Mouse (Mus musculus) gastrocnemius, adult 18-20 months (tissue): Measurements from ENCODE around the gene Cdc27. TPM values are rescaled to one million over a fixed set of nuclear protein-coding genes. Genes with fewer than 3 reads are reported as not detected.
"Not testable (repeated sequence)": the region's sequence is repeated elsewhere in the genome, so short reads cannot be mapped to it uniquely, and the experiment has no call there.

Experiments used
- DNase-seq: peaks from one replicate; pipeline ENCODE4 v3.0.0; 2021; ENCODE audit warnings: low spot score
- total RNA-seq, 2 experiments: library from RNA; stranded (reverse); gene quantifications; 2 replicates each; pipeline ENCODE4 v1.2.3; 2021

The Cdc27 gene
- total RNA-seq, 2 experiments from 2014 or later = 28.3 to 28.7 TPM

- DNase-seq = peak; percentile 29
These were observed 21.0 kb upstream of the Cdc27 start for GRCm38 (mm10) chr11:104571373-104571772.

GRCm38 (mm10) chr11:104570515-104570914 is 20.1 kb upstream of the Cdc27 start:
- not testable (repeated sequence) for DNase-seq

- DNase-seq = no peak
These were observed 17.9 kb upstream of the Cdc27 start for GRCm38 (mm10) chr11:104568326-104568725.

GRCm38 (mm10) chr11:104567736-104568135 is 17.3 kb upstream of the Cdc27 start:
- no peak for DNase-seq

GRCm38 (mm10) chr11:104566796-104567195 is 16.4 kb upstream of the Cdc27 start:
- no peak for DNase-seq

- DNase-seq = no peak
These were observed 15.7 kb upstream of the Cdc27 start for GRCm38 (mm10) chr11:104566097-104566496.

GRCm38 (mm10) chr11:104565172-104565571 is 14.8 kb upstream of the Cdc27 start:
- DNase-seq = no peak

GRCm38 (mm10) chr11:104563496-104563895 is 13.1 kb upstream of the Cdc27 start:
- no peak for DNase-seq

GRCm38 (mm10) chr11:104560971-104561370 is 10.6 kb upstream of the Cdc27 start:
- DNase-seq = peak; percentile 52

- DNase-seq = no peak
These were observed 8.4 kb upstream of the Cdc27 start for GRCm38 (mm10) chr11:104558651-104559403.

GRCm38 (mm10) chr11:104558065-104558464 is 7.6 kb upstream of the Cdc27 start:
- DNase-seq = no peak

- peak; percentile 75 for DNase-seq
These were observed 698 bp downstream of the Cdc27 start for GRCm38 (mm10) chr11:104549438-104550405.

GRCm38 (mm10) chr11:104547502-104547901 is 2.9 kb downstream of the Cdc27 start:
- no peak for DNase-seq

GRCm38 (mm10) chr11:104544507-104544906 is 5.9 kb downstream of the Cdc27 start:
- DNase-seq = no peak

GRCm38 (mm10) chr11:104543337-104543736 is 7.1 kb downstream of the Cdc27 start:
- DNase-seq = not testable (repeated sequence)

GRCm38 (mm10) chr11:104539811-104540210 is 10.6 kb downstream of the Cdc27 start:
- DNase-seq = no peak

GRCm38 (mm10) chr11:104537945-104538555 is 12.4 kb downstream of the Cdc27 start:
- DNase-seq = no peak

- DNase-seq = no peak
These were observed 13.6 kb downstream of the Cdc27 start for GRCm38 (mm10) chr11:104536843-104537242.

- DNase-seq = no peak
These were observed 24.5 kb downstream of the Cdc27 start for GRCm38 (mm10) chr11:104525935-104526334.

GRCm38 (mm10) chr11:104512436-104512835 is 38.0 kb downstream of the Cdc27 start:
- no peak for DNase-seq

GRCm38 (mm10) chr11:104510606-104511005 is 39.8 kb downstream of the Cdc27 start:
- peak; percentile 9 for DNase-seq

- no peak for DNase-seq
These were observed 42.0 kb downstream of the Cdc27 start for GRCm38 (mm10) chr11:104508455-104508854.
